Mouse (Mus musculus) intestine, postnatal 0 days (tissue): ENCODE data around the gene Wbp1l. TPM values are rescaled to one million over a fixed set of nuclear protein-coding genes. Genes with fewer than 3 reads are reported as not detected.
A peak's percentile ranks its signal among the peaks of the same experiment; 100 is the strongest.

ENCODE experiments used
- ATAC-seq: fragments of 200-750 bp; cut with Nextera tagmentation; 2 replicates; pipeline ENCODE4 v1.8.0; 2017; ENCODE audit warnings: mild to moderate bottlenecking, moderate TSS enrichment, moderate library complexity
- H3K27ac ChIP-seq: fragments of 300-500 bp; sonication (generic); 2 replicates; pipeline ENCODE4 v1.5.1; 2014; ENCODE audit warnings: mild to moderate bottlenecking, low read depth, low read length, moderate library complexity
- H3K27me3 ChIP-seq: fragments of 300-500 bp; sonication (generic); replicated peaks from 2 replicates; pipeline ENCODE4 v1.6.1; 2014; ENCODE audit warnings: low read length, mixed read lengths; ENCODE audit not compliant: control insufficient read depth, insufficient read depth
- H3K36me3 ChIP-seq: fragments of 300-500 bp; sonication (generic); 2 replicates; pipeline ENCODE4 v1.6.1; 2014; ENCODE audit warnings: mild to moderate bottlenecking, moderate library complexity; ENCODE audit not compliant: control insufficient read depth, insufficient read depth
- H3K4me1 ChIP-seq: fragments of 300-500 bp; sonication (generic); replicated peaks from 2 replicates; pipeline ENCODE4 v1.6.1; 2014; ENCODE audit warnings: antibody characterized with exemption, low read length, mixed read lengths; ENCODE audit not compliant: control insufficient read depth, insufficient read depth
- H3K4me2 ChIP-seq: fragments of 300-500 bp; sonication (generic); replicated peaks from 2 replicates; pipeline ENCODE4 v1.6.1; 2014; ENCODE audit warnings: low read depth, mild to moderate bottlenecking, moderate library complexity
- H3K4me3 ChIP-seq: fragments of 300-500 bp; sonication (generic); 2 replicates; pipeline ENCODE4 v1.5.1; 2014; ENCODE audit warnings: low read depth, low read length
- H3K9ac ChIP-seq: fragments of 300-500 bp; sonication (generic); 2 replicates; pipeline ENCODE4 v1.6.1; 2014; ENCODE audit warnings: mild to moderate bottlenecking, low read depth, low read length
- H3K9me3 ChIP-seq: fragments of 300-500 bp; sonication (generic); 2 replicates; pipeline ENCODE4 v1.6.1; 2016; ENCODE audit warnings: mixed run types; ENCODE audit not compliant: control insufficient read depth
- CTCF ChIP-seq: sonication (generic); IDR thresholded peaks from 2 replicates; pipeline ENCODE4 v1.5.1; 2016; ENCODE audit warnings: low read depth, mild to moderate bottlenecking, control low read depth, antibody characterized with exemption, moderate library complexity
- WGBS: fragments of 180-500 bp; shearing (Covaris S2); extraction: QIAGEN DNeasy Blood & Tissue Kit; methylation state at CpG from one replicate; pipeline ENCODE4 v1.1.7; 2014; 5-methylcytosine and 5-hydroxymethylcytosine counted together
- polyA plus RNA-seq: library from polyadenylated mRNA; unstranded; fragments of >200 nt; fragmentation: Nextera tagmentation; extraction: Ambion mirVana; gene quantifications from 2 replicates; pipeline ENCODE4 v1.2.1, GENCODE M21; 2015

Wbp1l gene
- polyA plus RNA-seq, 1 experiment from 2014 or later: 33.1 TPM

DNA sequence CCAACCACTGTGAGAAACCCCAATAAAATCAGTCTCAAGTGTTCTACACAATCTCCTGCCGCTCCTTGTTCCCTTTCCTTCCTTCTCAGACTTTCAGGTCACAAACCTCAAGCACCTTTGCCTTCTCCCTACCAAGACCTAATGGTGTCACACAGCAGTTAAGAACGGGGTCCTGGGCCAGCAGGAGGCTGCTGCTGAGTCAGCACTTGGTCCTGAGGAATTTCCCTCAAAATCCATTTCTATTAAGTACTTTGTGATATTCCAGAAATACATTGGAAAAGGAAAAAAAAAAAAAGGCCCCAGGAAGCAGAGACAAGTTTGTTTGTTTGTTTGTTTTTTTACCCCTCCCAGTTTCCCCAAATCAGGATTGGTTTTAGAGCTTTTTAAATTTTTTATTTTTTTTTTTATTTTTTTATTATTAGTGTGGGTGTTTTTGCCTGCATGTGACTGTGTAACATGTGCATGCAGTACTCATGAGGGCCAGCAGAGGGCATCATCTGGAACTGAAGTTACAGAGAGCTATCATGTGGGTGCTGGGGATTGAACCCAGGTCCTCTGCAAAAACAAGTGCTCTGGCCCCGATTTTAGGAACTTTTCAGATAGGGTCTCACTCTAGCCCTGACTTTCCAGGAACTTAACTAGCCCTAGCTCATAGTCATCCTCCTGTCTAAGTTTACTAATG lies 58.6 kb downstream of the Wbp1l start:
- peak; percentile 62 for TF ChIP-seq CTCF

GRCm38 (mm10) chr19:46658348-46658747 lies 59.5 kb downstream of the Wbp1l start:
- 94% methylated on average over 7 of the region's 7 CpGs for WGBS
- TF ChIP-seq CTCF: no peak
- Histone ChIP-seq H3K27ac (no peak overlapping the region), H3K36me3 (peaks cover 32% of the 10 kb centered on the region), H3K27me3 (no peaks in the 10 kb centered on the region), H3K4me1 (0 out of 2 replicates have a peak, but pooled peaks cover 3% of the 10 kb centered on the region), H3K4me3 (no peak overlapping the region), H3K9me3 (no peaks in the 10 kb centered on the region), H3K9ac (no peak overlapping the region), H3K4me2 (no peak overlapping the region; the same call in 1 of the 2 replicates)
- 0 out of 2 replicates have a peak, but pooled peaks have one; percentile 9 for ATAC-seq

More for the DNA sequence above, 58.6 kb downstream of the Wbp1l start:
- 91% methylated on average over 3 of the region's 3 CpGs for WGBS
- no peak overlapping the region for H3K27ac ChIP-seq
- no peak overlapping the region for H3K4me3 ChIP-seq
- H3K9me3 ChIP-seq: no peaks in the 10 kb centered on the region
- H3K9ac ChIP-seq: no peak overlapping the region
- peaks cover 39% of the 10 kb centered on the region for H3K36me3 ChIP-seq
- H3K4me2 ChIP-seq: no peak overlapping the region
- no peak for ATAC-seq
- no peaks in the 10 kb centered on the region for H3K27me3 ChIP-seq
- 0 out of 2 replicates have a peak, but pooled peaks cover 3% of the 10 kb centered on the region for H3K4me1 ChIP-seq

GRCm38 (mm10) chr19:46658851-46659250 lies 60.0 kb downstream of the Wbp1l start:
- H3K36me3 ChIP-seq: peaks cover 27% of the 10 kb centered on the region
- no peaks in the 10 kb centered on the region for H3K9me3 ChIP-seq
- H3K4me3 ChIP-seq: no peak overlapping the region
- H3K4me1 ChIP-seq: 0 out of 2 replicates have a peak, but pooled peaks cover 3% of the 10 kb centered on the region
- H3K27me3 ChIP-seq: no peaks in the 10 kb centered on the region
- TF ChIP-seq CTCF: no peak
- 34% methylated on average over 9 of the region's 9 CpGs for whole genome bisulfite sequencing
- H3K27ac ChIP-seq: peak overlapping the region; percentile 29
- H3K9ac ChIP-seq: no peak overlapping the region
- H3K4me2 ChIP-seq: no peak overlapping the region; the same call in 1 of the 2 replicates
- peak; percentile 61 for ATAC-seq

DNA sequence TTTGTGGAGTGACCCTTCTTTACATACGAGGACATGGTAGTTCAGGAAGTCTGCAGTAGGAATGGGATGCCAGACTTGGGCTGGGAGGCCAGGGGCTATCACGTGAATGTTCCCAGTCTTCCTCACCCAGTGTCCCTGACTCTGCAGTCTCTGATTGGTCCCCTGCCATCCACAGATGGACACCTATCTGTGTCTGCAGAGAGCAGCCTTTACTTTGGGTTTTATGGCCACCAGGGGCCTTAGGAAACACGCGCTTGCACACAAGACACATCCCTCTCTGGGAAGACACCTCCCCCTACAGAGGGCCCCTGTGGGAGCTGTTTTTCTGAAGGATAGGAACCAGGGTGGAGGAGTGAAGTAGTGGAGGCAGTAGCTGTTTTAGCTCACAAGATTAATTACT lies 62.6 kb downstream of the Wbp1l start:
- peak; percentile 24 for TF ChIP-seq CTCF
- Histone ChIP-seq H3K9ac (no peak overlapping the region), H3K27me3 (no peaks in the 10 kb centered on the region), H3K9me3 (no peaks in the 10 kb centered on the region), H3K27ac (no peak overlapping the region), H3K36me3 (peaks cover 4% of the 10 kb centered on the region; the same call in 1 of the 2 replicates), H3K4me3 (no peak overlapping the region), H3K4me1 (0 out of 2 replicates have a peak, but pooled peaks cover 3% of the 10 kb centered on the region), H3K4me2 (no peak overlapping the region)
- ATAC-seq: no peak
- 37% methylated on average over 4 of the region's 4 CpGs for WGBS

DNA sequence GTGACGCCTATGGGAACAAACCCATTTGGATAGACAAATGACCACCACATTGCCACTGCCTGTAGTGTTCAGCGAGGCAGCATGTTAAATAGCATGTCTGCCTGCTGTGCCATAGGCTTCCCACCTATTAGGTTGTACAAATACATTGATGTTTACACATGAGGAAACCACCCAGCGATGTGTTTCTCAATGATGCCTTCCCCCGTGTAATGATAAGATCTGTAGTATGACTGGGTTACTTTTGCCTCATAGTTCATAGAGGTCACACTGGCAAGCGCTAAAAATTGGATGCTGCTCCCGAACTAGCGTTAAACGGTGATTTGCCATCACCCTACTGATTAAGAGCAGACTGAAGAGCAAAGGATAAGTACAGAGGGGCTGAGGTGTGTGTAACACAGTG lies 63.3 kb downstream of the Wbp1l start:
- H3K36me3 ChIP-seq: no peaks in the 10 kb centered on the region
- H3K27me3 ChIP-seq: no peaks in the 10 kb centered on the region
- no peak for TF ChIP-seq CTCF
- whole genome bisulfite sequencing: 62% methylated on average over 8 of the region's 8 CpGs
- H3K9me3 ChIP-seq: no peaks in the 10 kb centered on the region
- H3K4me2 ChIP-seq: no peak overlapping the region
- H3K4me3 ChIP-seq: no peak overlapping the region
- H3K9ac ChIP-seq: no peak overlapping the region
- H3K27ac ChIP-seq: no peak overlapping the region
- 0 out of 2 replicates have a peak, but pooled peaks cover 3% of the 10 kb centered on the region for H3K4me1 ChIP-seq
- no peak for ATAC-seq

- Histone ChIP-seq H3K36me3 (no peaks in the 10 kb centered on the region), H3K9me3 (no peaks in the 10 kb centered on the region), H3K4me1 (0 out of 2 replicates have a peak, but pooled peaks cover 3% of the 10 kb centered on the region), H3K27me3 (no peaks in the 10 kb centered on the region), H3K4me3 (no peak overlapping the region), H3K4me2 (no peak overlapping the region), H3K9ac (no peak overlapping the region), H3K27ac (no peak overlapping the region)
- no peak for ATAC-seq
- 78% methylated on average over 6 of the region's 6 CpGs for WGBS
- TF ChIP-seq CTCF: no peak
These were observed 63.9 kb downstream of the Wbp1l start for GRCm38 (mm10) chr19:46662784-46663183.
